Mouse (Mus musculus) c-Kit-positive CD71-positive TER-119-negative erythroid progenitor cells, embryonic 14.5 days (primary cell): Measurements from ENCODE around the gene Tnni3k.

Experiments used
- DNase-seq: peaks from one replicate; pipeline ENCODE4 v3.0.0-alpha.2; 2013; ENCODE audit warnings: low read depth

Tnni3k gene

DNA sequence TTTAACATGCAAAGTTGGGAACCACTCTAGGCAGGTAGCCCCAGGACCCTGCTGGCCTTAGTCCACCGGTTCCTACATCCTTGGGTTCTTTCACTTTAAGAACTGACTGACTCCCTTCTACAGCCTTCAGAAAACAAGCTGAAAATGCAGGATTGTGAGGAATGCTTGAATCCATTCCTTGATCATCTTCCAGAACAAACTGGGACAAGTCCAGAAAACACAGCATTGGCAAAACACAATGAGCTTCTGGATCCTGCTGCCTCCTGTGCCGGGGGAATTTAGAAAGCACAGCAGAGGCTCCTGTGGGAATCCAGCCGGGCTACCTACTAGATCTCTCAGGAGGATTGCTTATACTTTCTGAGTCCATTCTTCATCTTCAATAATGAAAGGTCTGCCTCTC, 229.5 kb downstream of the Tnni3k start:
- DNase-seq = no peak

DNA sequence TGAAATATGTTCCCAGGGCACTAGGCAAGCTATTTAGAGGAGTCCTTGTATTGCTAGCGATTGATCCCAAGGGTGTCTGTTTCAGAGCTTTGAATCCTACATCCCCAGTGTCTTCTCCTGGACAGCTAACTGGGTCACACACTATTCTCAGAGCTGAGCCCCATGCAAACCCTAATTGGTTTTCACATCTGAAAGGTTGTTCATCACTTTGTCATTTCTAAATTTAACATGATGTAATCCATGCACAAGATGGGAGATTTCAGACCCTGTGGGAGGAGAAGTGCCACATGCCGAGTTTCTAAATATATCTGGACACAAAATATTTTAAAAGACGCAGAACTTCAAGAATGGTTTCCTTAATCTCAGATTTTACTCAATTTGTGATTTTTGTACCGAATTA, 230.5 kb downstream of the Tnni3k start:
- DNase-seq = no peak

DNA sequence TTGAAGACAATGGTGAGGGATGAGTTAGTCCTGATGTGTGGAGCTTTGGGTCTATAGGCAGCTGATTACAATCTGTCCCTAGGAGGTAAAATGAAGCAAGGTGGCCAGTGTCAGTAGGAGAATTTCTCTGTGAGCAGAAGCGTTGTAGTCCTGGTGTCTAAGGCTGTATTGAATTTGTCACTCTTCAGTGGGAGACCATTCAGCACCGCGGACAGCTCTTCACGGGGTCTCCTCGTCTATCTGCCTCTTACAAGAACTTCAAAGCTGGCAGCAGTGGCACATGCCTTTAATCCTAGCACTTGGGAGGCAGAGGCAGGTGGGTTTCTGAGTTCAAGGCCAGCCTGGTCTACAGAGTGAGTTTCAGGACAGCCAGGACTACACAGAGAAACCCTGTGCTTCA, 235.5 kb downstream of the Tnni3k start:
- DNase-seq = peak; percentile 9

DNA sequence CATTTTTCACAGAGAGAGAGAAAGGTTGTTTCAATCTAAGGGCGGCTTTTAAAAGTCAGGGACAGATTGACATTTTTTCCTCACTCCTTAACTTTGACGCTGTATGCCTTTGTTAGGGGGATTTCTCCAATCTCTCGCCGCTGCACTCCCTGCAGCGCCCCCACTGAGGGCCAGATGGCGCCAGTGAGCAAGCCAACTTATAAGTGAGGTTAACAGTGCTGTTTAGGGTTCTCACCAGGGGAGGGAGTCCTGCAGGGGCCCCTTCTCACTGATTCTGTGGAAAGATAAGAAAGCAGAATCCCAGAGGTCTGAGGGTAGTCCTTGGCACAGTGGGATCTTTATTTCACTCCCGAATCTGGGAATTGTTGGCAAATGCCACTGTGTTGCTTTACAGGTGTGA, 237.5 kb downstream of the Tnni3k start:
- peak; percentile 16 for DNase-seq

DNA sequence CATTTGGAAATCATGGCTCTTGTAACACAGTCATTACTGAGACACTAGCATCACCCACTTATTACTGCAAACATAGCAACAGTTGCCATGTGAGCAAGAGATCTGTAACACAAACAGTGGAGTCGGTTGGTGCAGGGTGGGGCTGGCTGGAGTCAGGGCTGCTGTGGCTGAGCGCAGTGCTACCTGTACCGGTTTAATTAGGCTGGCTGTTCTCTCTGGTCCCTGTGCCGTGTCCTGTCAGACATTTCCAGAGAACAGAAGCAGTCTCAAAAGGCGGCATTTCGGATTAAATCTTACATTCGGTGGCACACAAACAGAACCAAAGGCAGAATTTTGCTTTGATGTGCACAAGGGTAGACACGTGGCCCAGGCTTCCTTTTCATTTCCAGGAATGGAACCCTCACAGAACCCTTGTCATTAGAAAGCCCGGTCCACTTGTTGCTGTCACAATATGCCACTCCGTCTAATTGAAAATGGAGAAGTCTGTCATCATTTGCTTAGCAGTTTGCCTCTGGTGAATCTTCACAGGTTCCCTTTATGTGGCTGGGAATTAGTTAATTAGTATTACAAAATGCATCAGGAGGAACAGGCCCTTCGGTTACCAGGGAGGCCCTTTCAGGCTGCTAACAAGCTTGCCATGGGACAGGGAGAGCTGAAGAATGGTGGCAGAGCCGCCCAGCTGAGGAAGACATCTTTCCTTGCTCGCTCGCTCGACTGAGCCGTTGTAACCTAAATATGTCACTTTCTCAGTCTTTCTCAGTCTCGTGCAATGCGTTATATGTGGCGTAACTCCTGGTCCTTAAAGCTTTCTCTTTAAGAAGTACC, 238.2 kb downstream of the Tnni3k start:
- DNase-seq = no peak

DNA sequence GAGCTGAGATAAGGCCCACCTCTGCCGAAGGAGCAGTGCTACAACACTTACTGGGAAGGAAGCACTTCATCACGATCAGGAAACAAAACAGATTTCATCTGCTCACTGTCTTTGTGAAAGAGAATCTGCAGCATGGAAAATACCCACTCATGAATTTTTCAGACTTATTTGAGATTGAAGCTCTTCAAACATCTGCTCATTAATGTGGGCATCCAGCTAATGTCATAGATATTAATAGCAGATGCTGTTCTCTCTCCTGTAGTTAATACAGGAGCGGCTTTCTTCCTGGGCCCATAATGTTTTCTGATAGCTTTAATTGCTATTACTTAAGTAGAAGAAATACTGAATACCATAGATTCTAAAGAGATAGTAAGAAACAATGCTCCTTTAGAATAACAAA, 239.0 kb downstream of the Tnni3k start:
- no peak for DNase-seq

DNA sequence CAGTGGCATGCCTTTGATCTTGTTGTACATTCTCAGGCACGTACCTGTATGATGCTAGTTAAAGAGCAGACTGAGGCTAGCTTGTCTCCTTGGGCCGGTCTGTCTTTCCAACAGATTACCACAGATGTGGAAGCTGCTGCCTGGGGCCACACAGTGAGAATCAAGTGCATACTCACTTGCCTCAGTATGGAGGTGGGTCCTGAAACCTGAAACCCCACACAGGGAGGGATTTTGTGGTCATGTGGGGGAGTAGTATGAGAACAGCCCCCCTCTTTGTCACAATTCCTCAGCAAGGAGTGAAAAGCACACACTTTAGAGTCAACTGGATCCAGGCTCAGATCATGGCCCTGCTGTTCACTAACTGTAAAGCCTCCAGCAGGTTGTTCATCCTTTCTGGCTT, 239.6 kb downstream of the Tnni3k start:
- no peak for DNase-seq

DNA sequence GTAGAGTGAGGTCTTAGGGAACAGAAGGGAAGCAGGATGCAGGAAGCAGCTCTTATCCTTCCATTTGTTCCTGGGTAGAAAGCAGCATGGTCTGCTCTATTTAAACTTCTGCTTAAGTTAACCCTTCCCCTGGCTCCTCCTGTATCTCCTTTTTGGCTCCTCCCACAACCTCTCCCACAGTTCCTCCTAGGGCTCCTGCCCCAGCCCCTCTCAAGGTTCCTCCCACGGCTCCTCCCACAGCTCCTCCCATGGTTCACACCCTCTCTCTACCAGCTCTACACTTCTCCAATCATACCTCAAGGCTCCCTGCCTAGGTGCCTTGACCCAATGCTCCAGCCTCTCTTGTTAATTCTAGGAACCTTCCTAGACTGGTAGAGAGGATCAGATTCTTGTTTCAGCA, 242.3 kb downstream of the Tnni3k start:
- DNase-seq = no peak

DNA sequence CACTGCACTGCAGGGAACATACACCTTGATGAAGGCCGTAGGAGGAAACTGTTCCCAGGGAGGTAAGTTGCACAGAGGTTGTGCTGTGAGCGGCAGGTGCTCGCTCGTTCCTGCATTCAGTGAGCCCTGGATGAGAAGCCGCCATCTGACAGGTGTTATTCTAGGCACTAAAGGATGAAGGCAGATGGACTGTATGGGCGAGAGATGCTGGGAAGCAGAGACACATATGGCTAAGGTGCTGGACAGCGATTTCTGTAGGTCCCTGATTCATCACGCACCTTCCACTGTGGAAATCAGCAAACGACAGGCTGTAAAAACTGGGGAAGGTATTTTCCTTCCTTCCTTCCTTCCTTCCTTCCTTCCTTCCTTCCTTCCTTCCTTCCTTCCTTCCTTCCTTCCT, 243.4 kb downstream of the Tnni3k start:
- DNase-seq = no peak

DNA sequence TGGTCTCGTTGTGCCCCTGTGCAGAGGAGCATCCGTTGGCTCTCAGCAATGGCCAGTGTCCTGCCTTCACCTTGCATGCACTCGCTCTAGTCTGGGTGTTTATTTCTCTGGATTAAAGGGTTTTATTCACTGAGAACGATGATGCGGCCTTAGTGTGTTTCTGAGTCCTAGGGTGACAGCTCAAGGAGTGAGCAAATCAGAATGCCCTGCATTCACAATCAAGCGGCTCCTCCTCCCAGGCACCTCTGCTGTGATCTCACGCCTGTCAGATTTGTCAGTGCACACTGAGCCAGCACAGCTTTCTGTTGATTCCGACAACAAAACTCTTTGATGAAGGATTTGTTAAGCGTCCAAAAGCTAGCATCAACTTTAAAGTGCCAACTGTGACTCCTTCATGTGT, 243.9 kb downstream of the Tnni3k start:
- DNase-seq = no peak

DNA sequence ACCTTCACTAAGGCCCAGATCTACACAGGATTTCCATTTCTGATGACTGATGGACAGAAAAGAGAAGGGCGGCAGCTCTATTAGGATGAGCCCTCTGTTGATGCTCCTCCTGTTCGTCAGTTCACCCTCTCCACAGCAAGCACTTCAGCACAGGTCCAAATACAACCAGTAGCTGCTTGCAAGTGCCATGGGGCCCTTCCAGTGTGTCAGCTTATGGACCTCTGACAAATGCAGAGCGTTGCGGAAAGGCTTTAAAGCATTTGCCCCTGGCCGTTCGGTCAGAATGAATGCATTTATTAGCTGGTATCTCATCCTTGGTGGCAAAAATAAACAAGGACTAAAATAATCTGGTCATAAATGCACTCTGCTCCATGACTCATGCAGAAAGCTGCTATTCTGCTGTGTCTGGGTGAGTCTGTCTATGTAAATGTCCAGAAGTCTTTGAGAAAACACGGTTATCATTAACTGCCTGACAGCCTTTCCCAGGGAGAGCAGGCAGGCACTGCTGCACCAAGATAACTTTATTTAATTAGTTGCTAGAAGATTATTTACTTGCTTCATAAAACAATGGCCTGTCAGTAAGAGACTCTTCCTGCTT, 244.8 kb downstream of the Tnni3k start:
- DNase-seq = no peak

DNA sequence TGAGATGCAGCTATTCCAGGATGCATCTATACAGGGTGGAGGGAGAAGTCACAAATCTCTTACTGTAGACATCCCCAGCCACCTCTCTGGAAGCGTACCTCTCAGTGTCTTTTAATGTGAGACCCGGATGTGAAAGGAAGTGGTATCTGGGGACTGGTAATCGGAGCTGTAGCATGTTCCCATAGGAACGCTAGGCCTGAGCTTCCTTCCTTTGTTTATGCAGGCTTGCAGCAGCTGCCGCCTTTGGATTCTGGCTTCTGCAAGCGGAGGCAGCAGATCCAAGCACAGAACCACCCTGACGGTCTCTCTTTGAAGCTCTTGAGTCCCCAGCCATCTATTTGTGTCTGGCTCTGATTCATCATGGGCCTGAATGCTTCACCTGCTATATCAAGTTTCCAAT, 248.6 kb downstream of the Tnni3k start:
- no peak for DNase-seq

DNA sequence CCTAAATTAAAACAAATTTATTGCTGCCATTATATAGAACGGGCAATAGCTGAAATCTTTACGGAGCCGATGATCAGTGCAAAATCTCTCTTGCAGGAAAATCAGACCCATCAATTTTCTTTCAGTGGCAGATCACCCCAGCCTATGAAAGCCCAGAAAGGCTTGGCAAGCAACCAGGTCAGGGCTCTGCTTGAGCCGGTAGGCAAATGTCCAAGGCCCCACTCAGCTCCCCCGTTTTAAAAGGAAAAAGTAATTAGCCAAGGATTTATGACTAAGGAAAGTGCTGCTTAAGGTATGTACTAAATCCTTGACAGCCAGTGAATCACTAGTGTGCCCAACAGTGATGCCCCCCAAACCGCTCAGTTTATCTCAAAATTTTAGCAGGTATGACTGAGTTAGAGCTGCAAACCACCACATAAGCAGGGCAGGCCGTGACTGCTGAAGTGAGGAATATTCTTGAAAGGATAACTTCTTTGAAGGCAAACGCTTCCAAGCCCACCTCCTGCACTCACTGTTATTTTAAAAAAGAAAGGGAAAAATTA, 254.2 kb downstream of the Tnni3k start:
- DNase-seq = no peak

DNA sequence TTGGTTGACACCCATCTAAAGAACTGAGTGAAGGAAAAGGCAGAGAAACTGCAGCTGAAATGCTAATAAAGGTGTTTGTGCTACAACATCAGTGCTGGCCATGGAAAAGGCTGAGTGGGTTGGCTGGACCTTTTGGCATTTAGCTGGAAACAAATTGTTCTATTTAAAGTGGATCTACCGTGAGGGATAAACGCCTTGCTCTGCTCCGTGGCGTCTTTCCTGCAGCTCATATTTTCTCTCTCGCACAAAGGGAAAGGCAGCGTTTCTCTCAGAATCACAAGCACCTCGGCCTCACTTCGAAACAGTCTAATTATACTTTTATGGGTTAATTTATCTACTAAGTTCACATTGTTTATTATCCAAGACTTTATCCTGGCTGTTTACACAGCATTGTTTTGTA, 254.8 kb downstream of the Tnni3k start:
- no peak for DNase-seq

DNA sequence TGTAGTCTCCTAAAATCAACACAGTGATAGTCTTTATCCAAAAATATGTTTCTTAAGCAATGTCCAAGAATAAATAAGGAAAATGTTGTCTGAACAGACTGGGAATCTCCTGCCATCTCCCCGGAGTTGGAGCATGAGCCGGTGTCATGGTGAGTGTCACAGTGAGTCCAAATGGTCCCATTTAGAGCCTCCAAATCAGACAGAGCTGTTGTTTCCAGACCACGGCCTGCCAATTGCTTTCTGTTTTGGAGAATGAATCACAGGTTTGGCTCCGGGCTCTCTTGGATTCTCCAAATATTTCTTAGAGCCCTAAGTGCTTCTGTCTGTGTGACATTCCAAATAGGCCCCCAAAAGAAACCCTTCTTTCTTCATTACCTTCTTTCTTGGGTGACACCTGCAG, 256.4 kb downstream of the Tnni3k start:
- DNase-seq = no peak

DNA sequence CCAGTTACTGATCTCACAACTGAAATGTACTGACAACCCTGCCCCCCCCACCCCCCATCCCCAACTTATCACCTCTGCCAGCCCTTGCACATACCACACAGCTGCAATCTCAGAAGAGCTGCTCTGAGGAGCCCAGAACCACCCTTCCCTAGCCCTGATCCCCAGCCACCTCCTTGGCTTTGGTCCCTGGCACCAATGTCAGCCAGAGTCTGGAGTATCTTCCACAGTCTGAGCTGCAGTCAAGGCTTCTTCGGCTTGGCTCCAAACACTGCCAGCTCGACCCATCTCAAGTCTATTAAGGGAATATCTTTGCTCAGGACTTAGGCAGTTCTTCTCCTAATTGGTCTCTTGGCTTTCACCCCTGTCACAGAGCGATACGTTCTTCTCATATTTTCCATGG, 261.6 kb downstream of the Tnni3k start:
- DNase-seq = no peak

DNA sequence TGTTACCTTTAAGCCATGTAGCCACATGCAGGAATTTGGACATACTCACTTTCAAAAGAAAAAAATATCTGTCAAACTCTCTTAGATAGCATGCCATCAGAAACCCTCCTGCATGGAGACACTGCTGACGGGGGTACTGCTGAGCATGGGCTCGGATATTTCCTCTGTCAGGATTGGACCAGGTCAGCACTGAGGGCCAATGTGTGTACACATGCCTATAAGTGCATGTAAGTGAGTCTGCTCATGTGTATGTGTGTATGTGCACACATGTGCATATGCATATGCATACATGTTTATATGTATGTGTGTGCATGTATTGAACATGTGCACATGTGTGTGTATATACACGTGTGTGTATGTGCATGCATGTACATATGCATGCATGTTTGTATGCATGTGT, 267.6 kb downstream of the Tnni3k start:
- no peak for DNase-seq

DNA sequence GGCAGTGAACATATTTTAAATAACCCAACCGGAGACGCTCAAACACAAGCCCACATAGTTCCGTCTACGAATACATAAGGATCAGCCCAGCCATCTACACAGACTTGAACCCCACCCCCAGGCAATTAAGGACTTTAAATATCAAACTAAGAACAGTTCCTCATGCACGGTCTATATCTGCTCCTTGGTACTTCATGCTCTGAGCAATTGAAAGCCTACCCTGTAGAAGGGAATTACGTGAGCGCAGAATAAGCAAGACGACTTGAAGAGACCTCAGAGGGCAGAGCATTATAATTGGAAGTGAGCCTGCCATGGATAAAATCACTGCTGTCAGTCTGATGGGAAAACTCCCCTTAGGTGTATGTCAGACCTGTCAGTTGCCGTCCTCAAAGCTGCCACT, 268.9 kb downstream of the Tnni3k start:
- DNase-seq = no peak

DNA sequence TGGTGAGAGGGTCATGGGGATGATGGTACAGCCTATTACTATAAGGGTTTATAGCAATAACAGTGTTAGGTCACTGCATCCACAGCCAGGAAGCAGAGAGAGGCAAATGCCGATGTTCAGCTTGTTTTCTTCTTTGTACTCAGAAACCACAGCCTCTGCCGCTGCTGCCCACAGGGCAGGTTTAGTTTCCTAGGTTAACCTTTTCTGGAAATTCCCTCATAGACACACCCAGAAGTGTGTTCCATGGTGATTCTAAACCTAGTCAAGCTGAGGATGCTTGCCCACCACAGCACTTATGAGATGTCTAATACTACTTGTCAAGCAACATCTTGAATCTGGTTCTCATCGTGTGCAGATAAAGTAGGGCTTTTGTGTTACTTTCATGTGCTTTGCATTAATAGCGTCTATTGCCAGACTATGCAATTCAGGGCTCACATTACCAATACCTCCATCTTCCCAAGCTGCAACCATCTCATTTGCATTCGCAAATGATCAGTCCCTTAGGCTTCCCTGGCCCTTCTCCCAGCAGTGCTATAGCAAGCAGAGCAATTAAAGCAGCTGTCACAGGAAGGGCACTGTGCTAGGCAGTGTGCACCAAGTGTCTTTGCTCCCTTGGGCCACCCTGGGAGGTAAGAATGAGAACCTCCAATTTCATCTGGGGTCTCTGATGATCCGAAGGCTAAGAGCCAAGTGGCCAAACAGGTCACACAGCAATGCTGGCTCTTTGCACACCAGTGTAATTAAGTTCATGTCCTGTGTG, 276.2 kb downstream of the Tnni3k start:
- no peak for DNase-seq

DNA sequence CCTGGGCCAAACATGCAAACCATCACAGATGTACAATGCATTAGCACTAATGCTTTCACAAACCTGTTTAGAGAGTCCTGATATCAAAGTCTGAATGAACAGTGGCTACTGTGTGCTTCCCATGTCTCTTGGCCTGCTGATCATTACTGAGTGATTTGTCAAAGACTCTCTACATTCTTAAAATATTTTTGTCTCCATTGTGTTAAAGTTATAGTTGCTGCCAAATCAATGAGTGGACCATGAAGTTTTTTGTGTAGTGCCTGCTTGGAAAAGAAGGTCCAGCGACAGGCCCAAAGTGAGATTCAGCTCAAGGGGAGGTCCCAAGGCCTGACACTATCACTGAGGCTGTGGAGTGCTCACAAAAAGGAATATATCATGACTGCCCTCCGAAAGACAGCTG, 283.6 kb downstream of the Tnni3k start:
- no peak for DNase-seq

DNA sequence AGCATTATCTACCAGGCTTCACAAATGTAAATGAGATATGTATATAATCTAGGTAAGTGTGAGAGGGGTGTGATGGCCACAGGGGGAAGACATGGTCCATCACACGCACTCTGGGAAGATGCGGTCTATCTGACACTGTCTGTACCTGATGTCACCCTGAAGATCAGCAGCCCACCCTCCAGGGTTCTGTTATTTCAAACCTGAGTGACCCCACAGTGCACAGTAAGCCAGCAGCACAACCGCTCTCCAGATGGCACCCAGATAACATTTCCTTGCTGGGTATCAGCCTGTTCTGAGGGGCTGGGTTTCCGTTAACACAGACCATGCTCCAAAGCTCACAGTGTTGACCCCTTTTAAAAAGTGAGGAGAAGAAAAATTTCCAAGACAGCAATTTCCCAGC, 288.9 kb downstream of the Tnni3k start:
- DNase-seq = no peak

DNA sequence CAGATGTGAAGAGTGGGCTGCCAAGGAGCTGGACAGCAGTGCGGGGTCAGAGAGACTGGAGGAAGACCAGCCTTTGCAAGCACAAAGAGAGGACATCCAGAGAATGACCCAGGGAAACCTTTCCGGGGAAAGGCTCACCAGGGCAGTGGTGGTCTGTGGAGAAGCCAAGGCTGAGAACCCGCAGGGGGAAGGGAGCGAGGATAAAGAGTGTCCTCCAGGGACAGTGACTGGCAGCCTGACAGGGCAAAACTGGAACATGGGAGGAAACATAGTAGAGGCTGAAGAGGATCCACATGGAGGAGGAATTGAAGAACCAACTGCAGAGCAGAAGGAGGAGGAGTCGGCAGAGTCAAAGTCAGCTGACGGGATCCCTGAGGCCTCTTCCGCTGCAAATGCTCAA, 291.1 kb downstream of the Tnni3k start:
- DNase-seq = no peak

DNA sequence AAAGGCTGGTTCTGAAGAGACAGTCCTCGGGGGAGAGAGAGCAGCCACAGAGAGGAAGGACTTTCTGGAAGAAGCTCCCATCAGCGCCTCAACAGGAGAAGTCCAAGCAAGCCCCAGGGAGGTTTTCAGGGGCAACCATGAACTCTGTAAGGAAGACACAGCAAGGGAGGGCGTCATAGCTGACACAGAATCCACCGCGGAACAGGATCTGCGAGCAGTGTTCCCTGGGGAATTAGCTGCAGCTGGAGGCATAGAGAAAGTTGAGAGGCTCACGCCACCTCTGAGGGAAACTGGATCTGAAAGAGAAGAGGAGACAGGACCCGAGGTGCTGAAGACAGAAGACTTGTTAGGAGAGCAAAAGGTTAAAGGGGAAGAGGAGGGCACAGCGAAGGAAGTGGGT, 291.8 kb downstream of the Tnni3k start:
- no peak for DNase-seq
